Mouse (Mus musculus) cerebellum, adult (tissue): Measurements from ENCODE around the gene Lce3d.

Experiments
- ATAC-seq: cut with Nextera tagmentation; 2 replicates; pipeline ENCODE4 v1.9.2; 2017; ENCODE audit warnings: mild to moderate bottlenecking, moderate library complexity, mixed read lengths; ENCODE audit not compliant: insufficient number of reproducible peaks, low FRiP score, low TSS enrichment

The Lce3d gene

DNA sequence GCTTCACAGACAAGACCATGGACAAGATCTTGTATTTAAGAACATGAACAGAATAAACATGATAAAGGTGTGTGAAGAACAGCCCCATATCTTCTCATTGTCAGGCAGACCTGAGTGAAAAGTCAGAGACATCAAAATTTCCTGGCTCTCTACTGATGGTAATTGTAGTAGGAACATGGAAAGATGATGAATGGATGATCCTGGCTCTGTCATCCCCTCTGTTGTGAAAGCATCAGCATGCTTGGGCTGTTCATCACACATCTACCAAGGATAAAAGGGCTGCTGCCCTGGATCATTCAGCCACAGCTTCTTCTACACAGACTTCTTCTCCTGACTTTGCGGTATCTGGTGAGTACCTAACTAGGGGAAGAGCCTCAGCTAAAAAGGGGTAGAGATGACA is at the start of gene Lce3d:
Gene Lce3d (plus strand): TSS at position 301 of the 400 bp plus-strand sequence.
- ATAC-seq, result no peak

DNA sequence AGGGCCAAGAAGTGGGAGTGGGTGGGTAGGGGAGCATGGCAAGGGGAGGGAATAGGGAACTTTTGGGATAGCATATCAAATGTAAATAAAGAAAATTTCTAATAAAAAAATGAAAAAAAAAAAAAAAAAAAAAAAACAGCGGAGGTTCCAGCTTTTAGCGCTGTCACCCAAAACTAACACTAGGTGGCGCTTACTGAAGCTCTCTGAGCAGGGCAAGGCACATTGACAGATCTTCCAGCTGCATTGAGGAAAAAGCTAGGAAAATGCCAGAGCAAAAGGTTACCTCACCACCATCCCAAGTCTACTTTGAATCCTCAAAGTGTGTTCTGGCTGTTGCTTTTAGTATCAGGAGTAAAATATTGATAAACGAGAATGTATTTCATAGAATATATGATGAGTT is 49.6 kb upstream of the Lce3d start:
- no peak for ATAC-seq

DNA sequence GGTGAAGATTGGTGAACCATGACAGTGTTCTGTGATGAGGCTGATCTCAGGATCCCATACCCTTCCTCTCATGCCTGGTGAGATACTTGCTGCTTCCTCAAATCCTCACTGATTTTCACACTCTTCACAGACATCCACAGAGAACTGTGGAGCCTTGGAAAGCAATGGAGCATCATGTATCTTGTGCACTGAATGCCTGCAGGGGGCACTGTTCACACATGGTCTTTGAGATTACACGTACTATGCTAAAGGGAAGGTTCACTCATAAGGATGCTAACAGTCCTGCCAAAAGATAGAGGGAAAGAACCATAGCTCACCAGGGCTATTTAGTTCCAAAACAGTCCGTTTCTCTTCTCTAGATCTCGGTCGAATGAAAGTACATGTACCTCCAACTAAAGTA is 36.8 kb upstream of the Lce3d start:
- ATAC-seq, result no peak

DNA sequence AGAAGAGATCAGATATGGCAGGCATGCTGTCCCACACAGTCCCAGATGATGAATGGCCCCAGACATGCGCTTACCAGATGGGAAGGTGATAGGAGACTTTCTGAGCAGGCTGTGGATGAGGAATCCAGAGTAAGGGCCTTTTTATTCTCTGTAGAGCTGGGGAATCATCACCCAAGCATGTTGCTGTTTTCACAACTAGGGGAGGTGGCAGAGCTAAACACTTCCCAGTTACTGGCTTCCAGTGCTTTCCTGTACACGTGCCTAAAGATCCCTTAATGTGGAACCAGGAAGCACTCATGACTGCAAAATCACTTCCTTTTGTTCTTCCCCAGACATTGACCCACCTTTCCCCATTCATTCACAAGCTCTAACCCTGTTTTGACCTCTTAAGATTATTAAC is 31.1 kb upstream of the Lce3d start, which contains the start of gene Lce3a:
Gene Lce3a (minus strand): TSS at position 101 of the 400 bp plus-strand sequence.
- no peak for ATAC-seq

DNA sequence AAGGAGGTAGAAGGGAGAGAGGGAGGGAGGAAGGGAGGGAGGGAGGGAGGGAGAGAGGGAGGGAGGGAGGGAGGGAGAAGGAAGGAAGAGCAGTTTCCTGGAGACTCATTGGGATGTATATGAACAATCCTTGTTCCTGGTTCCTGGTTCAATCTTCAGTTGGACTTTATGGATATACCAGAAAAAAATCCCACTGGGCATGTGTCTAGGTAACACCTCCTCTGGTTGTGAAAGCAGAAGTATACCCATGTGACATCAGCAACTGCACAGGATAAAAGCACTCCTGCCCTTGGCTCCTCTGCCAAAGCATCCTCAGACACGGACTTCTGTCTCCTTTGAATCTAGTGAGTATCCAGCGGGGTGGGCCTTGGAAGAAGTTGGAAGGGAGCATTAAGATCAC is 24.5 kb upstream of the Lce3d start, which contains the start of gene Lce3b:
Gene Lce3b (plus strand): TSS at position 301 of the 400 bp plus-strand sequence.
- ATAC-seq, result no peak

DNA sequence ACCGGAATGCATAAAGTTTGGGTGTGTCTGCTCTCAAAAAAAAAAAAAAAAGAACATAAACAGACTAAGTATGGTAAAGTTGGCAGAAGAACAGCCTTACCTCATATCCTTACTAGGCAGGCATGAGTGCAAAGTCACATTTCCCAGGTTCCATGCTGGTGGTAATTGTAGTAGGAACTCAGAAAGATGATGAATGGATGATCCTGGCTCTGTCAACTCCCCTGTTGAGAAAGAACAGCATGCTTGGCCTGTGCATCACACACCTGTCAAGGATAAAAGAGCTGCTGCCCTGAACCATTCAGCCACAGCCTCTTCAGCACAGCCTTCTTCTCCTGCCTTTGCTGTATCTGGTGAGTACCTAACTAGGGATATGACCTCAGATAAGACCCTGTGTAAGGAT is 13.0 kb upstream of the Lce3d start, which contains the start of gene Lce3c:
Gene Lce3c (plus strand): TSS at position 301 of the 400 bp plus-strand sequence.
- ATAC-seq, result no peak

DNA sequence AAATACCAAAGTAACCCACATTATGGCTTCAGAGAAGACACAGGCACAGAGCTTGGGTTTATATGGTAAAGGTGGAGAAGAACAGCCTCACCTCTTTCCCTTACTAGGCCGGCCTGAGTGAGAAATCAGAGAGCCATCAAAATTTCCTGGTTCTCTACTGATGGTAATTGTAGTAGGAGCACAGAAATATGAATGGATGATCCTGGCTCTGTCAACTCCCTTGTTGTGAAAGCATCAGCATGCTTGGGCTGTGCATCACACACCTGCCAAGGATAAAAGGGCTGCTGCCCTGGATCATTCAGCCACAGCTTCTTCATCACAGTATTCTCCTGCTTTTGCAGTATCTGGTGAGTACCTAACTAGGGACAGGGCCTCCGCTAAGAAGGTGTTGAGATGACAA is 9.6 kb downstream of the Lce3d start, which contains the start of gene Lce3e:
Gene Lce3e (plus strand): TSS at position 301 of the 400 bp plus-strand sequence.
- no peak for ATAC-seq

DNA sequence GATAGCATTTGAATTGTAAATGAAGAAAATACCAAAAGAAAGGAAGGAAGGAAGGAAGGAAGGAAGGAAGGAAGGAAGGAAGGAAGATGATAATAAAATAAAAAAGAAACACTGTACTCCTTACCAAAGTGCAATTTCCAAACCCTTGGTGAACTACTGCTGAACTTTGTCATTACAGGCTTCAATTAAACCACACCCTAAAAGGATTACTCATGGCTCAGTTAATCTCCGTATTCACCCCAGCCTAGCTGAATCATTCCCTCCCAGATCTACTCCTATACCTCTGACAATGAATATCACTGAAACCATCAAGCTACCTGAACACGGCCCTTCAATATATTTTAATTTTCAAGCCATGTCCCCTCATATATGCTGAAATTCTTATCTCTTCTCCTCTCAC is 21.3 kb downstream of the Lce3d start:
- no peak for ATAC-seq

DNA sequence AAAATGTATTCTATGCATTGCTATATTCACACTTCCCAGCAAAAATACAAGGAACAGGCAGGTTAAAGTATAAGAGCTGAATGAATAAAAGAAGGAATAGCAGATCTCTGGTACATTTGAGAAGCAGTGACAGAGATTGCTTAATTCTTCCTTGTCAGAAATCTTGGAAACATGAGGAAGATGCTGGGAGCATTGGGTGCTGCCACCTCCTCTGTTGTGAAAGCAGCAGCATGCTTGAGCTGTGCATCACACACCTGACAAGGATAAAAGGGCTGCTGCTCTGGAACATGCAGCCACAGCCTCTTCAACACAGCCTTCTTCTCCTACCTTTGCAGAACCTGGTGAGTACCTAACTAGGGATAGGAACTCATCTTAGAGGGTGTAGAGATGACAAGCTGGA is 34.7 kb downstream of the Lce3d start, which contains the start of gene Lce3f:
Gene Lce3f (plus strand): TSS at position 301 of the 400 bp plus-strand sequence.
- ATAC-seq, result no peak

DNA sequence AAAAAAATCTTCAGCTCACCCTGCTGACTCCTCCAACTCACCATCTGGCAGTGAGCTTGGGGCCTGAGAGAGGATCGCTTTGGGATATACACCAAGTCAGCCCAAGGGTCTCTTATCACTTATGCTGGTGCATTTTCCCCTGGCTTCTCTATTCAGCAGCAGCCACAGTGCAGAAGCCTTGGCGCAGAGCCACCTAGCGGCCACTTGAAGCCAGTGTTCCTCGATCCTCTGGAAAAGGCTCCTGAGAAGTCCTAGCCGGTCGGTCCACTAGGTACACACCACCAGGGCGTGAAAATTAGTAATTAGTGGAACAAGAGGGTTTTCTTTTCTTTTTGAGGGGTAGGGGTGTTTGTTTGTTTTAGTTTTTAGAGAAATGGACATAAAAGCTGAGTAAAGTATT is 41.5 kb downstream of the Lce3d start:
- peak; percentile 87; the same call in 1 of the 2 replicates for ATAC-seq

DNA sequence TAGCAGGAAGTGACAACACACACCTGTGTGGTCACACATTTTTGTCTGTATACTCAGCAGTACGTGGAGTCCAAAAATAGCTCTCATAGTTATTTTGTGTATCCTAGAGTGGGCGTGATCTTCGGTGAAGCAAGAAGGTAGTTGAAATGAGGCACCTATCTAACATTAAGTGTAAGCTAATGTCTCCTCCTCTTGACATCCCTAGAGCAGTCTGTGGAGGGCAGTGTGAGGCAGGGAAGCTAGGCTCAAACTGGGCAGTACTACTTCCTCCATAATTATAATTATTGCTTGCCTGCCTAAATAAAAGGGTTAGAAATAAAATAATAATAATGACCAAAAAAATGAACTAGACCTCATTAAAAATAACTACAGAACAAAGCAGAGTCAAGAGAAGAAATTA is 43.4 kb downstream of the Lce3d start:
- ATAC-seq, result no peak

DNA sequence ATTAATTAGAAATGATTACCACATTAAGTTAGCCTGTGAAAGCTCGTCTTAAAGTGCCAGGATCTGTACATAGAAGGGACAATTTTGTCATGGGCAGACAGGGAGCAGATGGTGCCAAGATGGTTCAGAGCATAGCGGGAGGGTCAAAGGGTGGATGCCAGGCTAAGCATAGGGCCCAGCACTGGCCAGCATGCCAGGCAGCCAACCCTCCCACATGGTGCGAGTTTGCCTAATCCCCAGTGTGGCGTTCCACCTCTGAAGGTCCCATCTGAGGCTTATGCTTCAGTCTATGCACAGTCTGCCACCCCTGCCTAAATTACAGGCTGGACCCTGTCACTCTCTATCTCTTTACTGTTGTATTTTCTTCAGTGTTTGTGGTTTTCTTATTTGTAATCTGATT is 45.7 kb downstream of the Lce3d start:
- ATAC-seq, result no peak
